In the genomic region with DNA sequence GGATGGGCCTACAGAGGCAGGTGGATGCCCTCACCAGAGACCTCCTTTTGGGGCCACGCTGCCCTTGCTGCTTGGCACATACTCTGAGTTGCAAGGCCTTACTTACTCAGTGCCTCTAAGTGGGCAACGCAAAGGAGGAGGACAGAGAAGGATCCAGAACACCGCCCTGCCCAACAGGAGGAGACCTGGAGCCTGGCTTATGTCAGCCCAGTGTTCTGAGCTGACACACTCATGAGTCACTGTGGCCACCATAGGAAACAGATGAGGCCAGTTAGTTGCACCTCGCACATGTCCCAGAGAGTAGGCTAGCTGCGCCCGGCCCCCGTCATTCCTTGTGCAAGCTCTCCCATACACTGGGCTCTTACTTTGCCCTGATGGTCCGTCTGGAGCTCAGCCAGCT, we compare ENCODE assay signal across 21 mouse cellular contexts. TPM values are rescaled to one million over a fixed set of nuclear protein-coding genes. Genes with fewer than 3 reads are reported as not detected.
DNase-seq lines count a peak whose midpoint lies in the region; ATAC-seq and TF ChIP-seq lines count a peak whose summit lies in the region.
"Had no signal": no experiment of that assay in that cellular context is flagged by ENCODE, and none has a peak within 500 bp of the region (broad histone marks: within the 10 kb centered on the region; RNA-seq: fewer than 3 reads in every experiment).

No protein-coding gene starts in this region.

- peaks cover 59% of the 10 kb centered on the region for H3K36me3 ChIP-seq in thymus, adult 2 months (ENCODE audit: control insufficient read depth, insufficient read depth, low read length)
- peaks cover 93% of the 10 kb centered on the region for H3K36me3 ChIP-seq in hindbrain, embryonic 13.5 days

- H3K4me1 ChIP-seq in thymus, adult 2 months (replicated peaks; ENCODE audit: control insufficient read depth, insufficient read depth, low read length) = no peaks in the 10 kb centered on the region
- no peaks in the 10 kb centered on the region for H3K4me1 ChIP-seq in hindbrain, embryonic 13.5 days (replicated peaks)
- H3K4me1 ChIP-seq: embryonic facial prominence, embryonic 10.5 days; embryonic facial prominence, embryonic 12.5 days; forebrain, embryonic 13.5 days; forebrain, embryonic 15.5 days had no signal

- no peaks in the 10 kb centered on the region for H3K27me3 ChIP-seq in thymus, adult 2 months (ENCODE audit: control insufficient read depth, insufficient read depth, low read length)
- H3K27me3 ChIP-seq in hindbrain, embryonic 13.5 days = no peaks in the 10 kb centered on the region
- H3K27me3 ChIP-seq: embryonic facial prominence, embryonic 12.5 days; forebrain, embryonic 13.5 days; forebrain, embryonic 15.5 days; Patski had no signal

- H3K4me3 ChIP-seq in thymus, adult 2 months (ENCODE audit: control insufficient read depth, insufficient read depth, low read length) = no peak overlapping the region
- H3K4me3 ChIP-seq in hindbrain, embryonic 13.5 days = no peak overlapping the region
- H3K4me3 ChIP-seq: embryonic facial prominence, embryonic 10.5 days; embryonic facial prominence, embryonic 12.5 days; forebrain, embryonic 13.5 days; forebrain, embryonic 15.5 days had no signal

- H3K27ac ChIP-seq in thymus, adult 2 months (ENCODE audit: control insufficient read depth, insufficient read depth, low read length) = no peak overlapping the region
- H3K27ac ChIP-seq in hindbrain, embryonic 13.5 days = no peak overlapping the region
- H3K27ac ChIP-seq: embryonic facial prominence, embryonic 10.5 days; embryonic facial prominence, embryonic 12.5 days; forebrain, embryonic 13.5 days; forebrain, embryonic 15.5 days had no signal

- 98% methylated on average over 8 of the region's 8 CpGs for WGBS in thymus, adult 2 months
- WGBS in hindbrain, embryonic 13.5 days = 95% methylated on average over 8 of the region's 8 CpGs

- no peak for ATAC-seq in hindbrain, embryonic 13.5 days (ENCODE audit: low FRiP score)
- ATAC-seq: activated CD4-positive, CD25-positive, alpha-beta regulatory T cell, adult 4 months; forebrain, embryonic 13.5 days; forebrain, embryonic 15.5 days; forebrain, postnatal 0 days; Patski had no signal

- no peak for TF ChIP-seq POLR2A in thymus, adult 2 months (IDR thresholded peaks at IDR 0.05; ENCODE audit: control insufficient read depth, extremely low read depth, insufficient read depth, low read length, poor library complexity)

- H3K4me2 ChIP-seq in hindbrain, embryonic 13.5 days = no peak overlapping the region
- H3K4me2 ChIP-seq: embryonic facial prominence, embryonic 12.5 days; forebrain, embryonic 13.5 days; forebrain, embryonic 15.5 days had no signal

- 0 out of 2 replicates have a peak, but pooled peaks have one; percentile 19 for TF ChIP-seq CTCF in thymus, adult 2 months (IDR thresholded peaks at IDR 0.05; ENCODE audit: borderline replicate concordance, control insufficient read depth, extremely low read depth, insufficient read depth, low read length, poor library complexity)

- no peak for DNase-seq in thymus, adult 2 months
- no peak for DNase-seq in thymus, adult 18-20 months
- DNase-seq in 416B (ENCODE audit: low read depth) (peak; percentile 49), MN1 (ENCODE audit: low spot score) (peak; percentile 67)
- no peak for DNase-seq in urinary bladder, adult 2 months (ENCODE audit: low spot score)
- DNase-seq: adrenal gland, adult 8-10 months; adrenal gland, postnatal 14 days; adrenal gland, postnatal 36 days; cerebellum, adult 11-12 months; cerebellum, adult 2 months; cerebellum, adult 9-10 months; cerebellum, postnatal 10 days; cerebellum, postnatal 25 days; forebrain, postnatal 0 days had no signal

- H3K9ac ChIP-seq in hindbrain, embryonic 13.5 days = no peak overlapping the region; the same call in 1 of the 2 replicates
- H3K9ac ChIP-seq: embryonic facial prominence, embryonic 12.5 days; forebrain, embryonic 13.5 days; forebrain, embryonic 15.5 days; forebrain, postnatal 0 days had no signal

- H3K9me3 ChIP-seq in hindbrain, embryonic 13.5 days = no peaks in the 10 kb centered on the region
- H3K9me3 ChIP-seq: embryonic facial prominence, embryonic 12.5 days; forebrain, embryonic 13.5 days; forebrain, embryonic 15.5 days had no signal

RNA-seq across cellular contexts. Expression of gene Dpp9, which starts 16.2 kb away (rescaled TPM):
- polyA plus RNA-seq in thymus, adult 2 months (2012; rRNA removed) = 85.6 and 95.2 TPM in 2 replicates
- 24.5 and 26.5 TPM in 2 replicates for polyA plus RNA-seq in hindbrain, embryonic 13.5 days (2015; fragmentation: Nextera tagmentation; extraction: Ambion mirVana)
- polyA plus RNA-seq in urinary bladder, adult 2 months (2012; rRNA removed) = 24.1 and 24.8 TPM in 2 replicates

RNA-seq across cellular contexts. Expression of gene Mydgf, which starts 18.8 kb away (rescaled TPM):
- polyA plus RNA-seq in thymus, adult 2 months (2012; rRNA removed) = 57.4 and 62.3 TPM in 2 replicates
- 69.2 and 72.6 TPM in 2 replicates for polyA plus RNA-seq in hindbrain, embryonic 13.5 days (2015; fragmentation: Nextera tagmentation; extraction: Ambion mirVana)
- 42.0 and 51.0 TPM in 2 replicates for polyA plus RNA-seq in urinary bladder, adult 2 months (2012; rRNA removed)

RNA-seq across cellular contexts. Expression of gene Tnfaip8l1, which starts 40.2 kb away (rescaled TPM):
- 21.6 and 26.8 TPM in 2 replicates for polyA plus RNA-seq in thymus, adult 2 months (2012; rRNA removed)
- 7.9 and 9.2 TPM in 2 replicates for polyA plus RNA-seq in hindbrain, embryonic 13.5 days (2015; fragmentation: Nextera tagmentation; extraction: Ambion mirVana)
- polyA plus RNA-seq in urinary bladder, adult 2 months (2012; rRNA removed) = 1.7 and 2.0 TPM in 2 replicates

RNA-seq across cellular contexts. Expression of gene Fem1a, which starts 54.1 kb away (rescaled TPM):
- polyA plus RNA-seq in thymus, adult 2 months (2012; rRNA removed) = 43.1 and 45.2 TPM in 2 replicates
- 18.9 and 20.1 TPM in 2 replicates for polyA plus RNA-seq in hindbrain, embryonic 13.5 days (2015; fragmentation: Nextera tagmentation; extraction: Ambion mirVana)
- 14.4 and 17.2 TPM in 2 replicates for polyA plus RNA-seq in urinary bladder, adult 2 months (2012; rRNA removed)

Comparison
In these comparisons a context has a peak if more than half of its experiments do, and no peak if none do; other contexts are left out.
1. DNase-seq: peak in 416B (single experiment) and MN1 (single experiment); none in thymus, adult 2 months (single experiment), thymus, adult 18-20 months (0 of 2) and urinary bladder, adult 2 months (single experiment).